Mouse (Mus musculus) thymus, postnatal 14 days (tissue): ENCODE results near the gene Ilf3.

Experiments used
- DNase-seq: peaks from one replicate; pipeline ENCODE4 v3.0.0; 2021

The Ilf3 gene

DNA sequence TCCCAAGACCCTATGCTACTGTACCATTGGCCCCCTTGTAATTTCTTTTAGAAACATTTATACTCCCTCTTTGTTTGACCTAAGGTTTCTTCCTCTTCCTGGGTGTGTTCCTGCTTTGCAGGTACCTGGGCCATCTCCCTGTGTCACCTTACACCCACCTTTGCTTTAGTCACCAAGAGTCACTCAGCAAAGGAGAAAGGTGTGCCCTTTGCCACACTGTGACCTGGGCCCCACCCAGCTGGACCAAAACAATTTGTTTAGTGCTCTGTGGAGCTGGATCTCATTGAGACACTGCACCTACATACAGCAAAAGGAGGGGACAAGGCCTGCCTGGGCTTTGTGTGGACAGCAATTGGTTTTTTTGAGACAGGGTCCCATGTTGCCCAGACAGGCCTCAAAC, 72.7 kb downstream of the Ilf3 start:
- DNase-seq = no peak

DNA sequence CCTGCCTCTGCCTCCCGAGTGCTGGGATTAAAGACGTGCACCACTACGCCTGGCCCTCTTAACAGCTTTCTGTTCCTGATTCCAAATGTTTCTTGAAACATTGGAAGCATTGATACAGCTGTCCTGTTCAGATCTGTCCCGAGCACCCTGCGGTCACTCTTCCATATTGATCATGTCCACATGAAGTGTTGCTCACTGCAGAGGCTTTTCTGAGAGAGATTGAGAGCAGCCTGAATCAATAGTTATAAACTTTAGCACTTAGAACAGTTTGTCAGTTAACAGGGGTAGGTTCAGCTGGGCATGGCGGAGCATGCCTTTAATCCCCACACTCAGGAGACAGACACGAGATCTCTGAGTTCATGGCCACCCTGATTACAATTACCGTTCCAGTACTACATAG, 76.2 kb downstream of the Ilf3 start:
- DNase-seq = no peak

DNA sequence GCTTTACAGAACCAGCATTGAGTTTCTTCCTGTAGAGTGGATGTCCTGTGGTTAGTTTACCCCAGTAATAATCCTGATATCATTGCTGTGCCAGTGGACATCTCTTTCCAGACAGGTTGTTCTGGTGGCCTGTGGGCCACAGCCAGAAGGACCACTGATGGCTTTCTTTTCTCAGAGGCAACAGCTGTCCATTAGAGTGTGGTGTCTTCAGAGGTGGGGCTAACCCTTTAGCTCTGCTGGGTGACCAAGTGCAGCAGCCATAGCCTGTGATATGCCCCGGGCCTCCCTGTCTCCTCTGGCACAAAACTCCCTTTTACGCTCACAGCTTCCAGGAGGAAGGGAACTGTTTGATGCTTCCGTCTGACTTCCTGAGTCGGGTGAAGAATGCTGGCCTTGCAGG, 76.9 kb downstream of the Ilf3 start:
- no peak for DNase-seq

DNA sequence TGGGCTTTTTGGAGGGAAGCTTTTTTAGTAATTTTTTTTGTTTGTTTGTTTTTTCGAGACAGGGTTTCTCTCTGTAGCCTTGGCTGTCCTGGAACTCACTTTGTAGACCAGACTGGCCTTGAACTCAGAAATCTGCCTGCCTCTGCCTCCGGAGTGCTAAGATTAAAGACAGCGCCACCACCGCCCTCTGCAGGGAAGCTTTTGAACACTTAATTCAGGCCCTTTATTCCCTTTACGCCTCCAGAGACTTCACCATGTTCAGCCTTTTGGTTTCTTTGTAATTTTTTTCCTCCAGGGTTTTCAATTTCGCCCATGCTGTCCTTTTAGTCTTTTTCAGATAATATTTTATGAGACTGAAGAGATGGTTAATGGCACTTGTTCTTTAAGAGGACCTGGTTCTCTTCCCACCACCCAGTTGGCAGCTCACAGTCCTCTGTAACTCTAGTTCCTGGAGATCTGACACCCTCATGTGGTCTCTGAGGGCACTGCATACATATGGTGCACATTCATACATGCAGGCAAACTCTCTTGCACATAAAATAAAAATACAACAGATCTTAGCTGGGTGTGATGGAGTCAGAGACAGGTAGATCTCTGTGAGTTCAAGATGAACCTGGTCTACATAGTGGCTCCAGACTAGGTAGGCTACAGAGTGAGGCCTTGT, 77.5 kb downstream of the Ilf3 start:
- DNase-seq = no peak

DNA sequence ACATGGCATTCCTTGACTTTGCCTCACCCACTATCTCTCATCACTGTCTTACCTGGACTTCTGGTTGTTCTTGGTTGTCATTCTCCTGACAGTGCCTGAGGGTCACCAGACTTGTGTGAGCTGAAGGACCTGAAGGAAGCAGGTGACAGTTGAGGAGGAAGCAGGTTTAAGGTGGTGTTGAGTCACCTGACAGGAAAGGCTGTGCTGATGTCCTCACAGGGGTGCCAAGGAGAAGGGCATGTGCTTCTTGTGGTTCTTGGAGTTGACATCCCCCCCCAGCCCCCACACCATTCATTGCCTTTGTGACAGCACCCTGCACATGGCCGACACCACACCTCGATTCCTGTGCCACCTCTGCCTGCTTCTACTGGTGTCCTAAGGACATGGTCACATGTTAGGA, 80.1 kb downstream of the Ilf3 start:
- DNase-seq = no peak

DNA sequence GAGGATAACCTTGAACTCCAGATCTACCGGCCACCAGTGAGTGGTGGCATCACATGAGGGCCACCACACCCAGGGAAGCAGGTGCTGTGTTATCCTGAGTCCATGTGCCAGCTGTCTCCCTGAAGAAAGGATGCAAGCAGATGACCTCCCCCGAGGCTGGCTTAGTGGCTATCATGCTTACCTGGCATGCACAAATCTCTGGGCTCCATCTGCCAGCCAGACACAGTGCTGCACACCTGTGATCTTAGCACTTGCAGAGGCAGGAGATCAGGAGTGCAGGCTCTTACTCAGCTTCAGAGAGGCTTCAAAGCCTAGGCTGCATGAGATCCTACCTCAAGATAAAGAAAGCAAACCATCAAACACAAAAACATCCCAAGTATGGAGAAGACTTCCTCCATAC, 82.0 kb downstream of the Ilf3 start:
- DNase-seq = peak; percentile 53

DNA sequence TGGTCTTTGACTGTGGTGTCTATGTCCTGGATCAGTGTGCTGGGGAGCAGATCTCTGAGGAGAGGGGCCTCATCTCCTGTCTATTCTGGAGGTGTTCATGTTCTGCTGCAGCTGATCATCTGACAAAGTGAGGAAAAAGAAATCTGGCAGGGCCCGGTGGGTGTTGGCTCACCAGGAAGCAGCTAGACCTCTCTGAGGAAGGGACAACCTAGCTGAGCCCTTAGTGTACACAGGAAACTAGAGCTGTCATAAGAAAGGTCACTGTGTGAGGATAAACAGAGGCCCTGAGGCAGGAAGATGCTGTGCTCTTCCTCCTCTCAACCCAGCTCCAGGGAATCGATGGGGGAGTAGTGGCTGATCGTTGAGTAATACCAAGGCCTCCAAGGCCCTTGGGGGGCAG, 82.6 kb downstream of the Ilf3 start:
- DNase-seq = no peak

DNA sequence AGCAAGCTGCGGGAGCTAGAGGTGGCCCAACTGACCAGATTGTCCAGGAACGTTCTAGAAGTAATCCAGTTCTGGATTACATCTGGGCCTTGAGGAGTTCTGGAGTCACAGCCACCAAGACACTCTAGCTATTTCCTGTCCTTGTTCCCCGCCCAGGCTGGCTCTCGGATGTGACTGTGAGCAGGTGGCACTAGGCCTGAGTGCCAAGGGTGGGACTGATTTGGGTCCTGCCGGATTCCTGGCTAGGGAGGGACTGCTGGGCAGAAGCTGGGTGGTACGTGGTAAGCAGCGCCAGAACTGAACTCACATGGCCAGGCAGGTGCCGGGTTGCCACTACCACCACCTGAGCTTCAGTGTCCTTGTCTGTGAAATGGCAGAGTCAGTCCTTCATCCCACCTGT, 83.7 kb downstream of the Ilf3 start:
- peak; percentile 37 for DNase-seq

DNA sequence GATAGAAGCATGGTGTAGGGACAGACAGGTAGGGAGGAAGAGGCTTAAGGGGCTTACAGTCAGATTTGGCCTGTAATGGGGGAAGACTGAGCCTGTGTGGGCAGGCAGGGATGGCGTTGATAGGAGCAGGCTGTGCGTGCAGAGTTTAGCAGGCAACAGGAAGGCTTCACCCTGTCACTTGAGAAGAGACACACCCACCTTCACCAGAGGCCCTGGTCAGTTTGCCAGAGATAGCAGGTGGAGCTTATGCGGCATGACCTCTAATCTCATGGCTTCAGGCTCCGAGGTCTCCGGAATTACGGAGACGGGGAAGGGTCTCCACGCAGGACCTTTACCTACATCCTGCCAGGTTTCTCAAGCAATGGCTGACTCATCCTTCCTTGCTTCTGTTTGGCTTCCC, 84.2 kb downstream of the Ilf3 start:
- DNase-seq = no peak

DNA sequence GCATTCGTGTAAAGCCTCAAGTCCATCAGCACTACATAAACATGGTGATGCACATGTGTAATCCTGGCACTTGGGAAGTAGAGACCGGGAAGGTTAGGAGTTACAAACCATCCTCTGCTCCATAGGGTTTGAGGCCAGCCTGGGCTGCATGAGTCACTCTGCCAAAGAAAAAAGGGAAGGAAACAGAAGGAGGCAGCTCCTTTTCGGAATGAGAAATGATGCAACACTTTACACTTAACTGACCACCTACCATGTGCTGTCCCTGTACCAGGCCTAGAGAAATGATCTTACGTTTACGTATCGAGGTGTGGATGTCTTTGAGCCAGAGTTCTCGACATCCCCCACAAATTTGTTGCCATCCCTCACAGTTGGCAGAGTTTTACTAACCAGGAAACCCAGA, 85.3 kb downstream of the Ilf3 start:
- no peak for DNase-seq

DNA sequence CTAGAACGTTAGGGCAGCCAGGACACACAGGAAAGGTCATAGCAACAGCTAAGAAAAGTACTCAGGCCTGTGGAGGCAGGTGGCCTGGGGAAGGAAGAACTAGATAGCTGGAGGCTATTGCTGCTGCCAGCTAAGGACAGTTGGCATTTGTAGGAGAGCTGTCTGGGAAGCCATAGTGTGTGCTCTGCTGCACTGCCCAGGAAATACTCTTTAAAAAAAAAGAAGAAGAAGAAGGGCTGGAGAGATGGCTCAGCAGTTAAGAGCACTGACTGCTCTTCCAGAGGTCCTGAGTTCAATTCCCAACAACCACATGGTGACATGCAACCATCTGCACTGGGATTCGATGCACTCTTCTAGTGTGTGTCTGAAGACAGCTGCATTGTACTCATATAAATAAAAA, 85.8 kb downstream of the Ilf3 start:
- no peak for DNase-seq

DNA sequence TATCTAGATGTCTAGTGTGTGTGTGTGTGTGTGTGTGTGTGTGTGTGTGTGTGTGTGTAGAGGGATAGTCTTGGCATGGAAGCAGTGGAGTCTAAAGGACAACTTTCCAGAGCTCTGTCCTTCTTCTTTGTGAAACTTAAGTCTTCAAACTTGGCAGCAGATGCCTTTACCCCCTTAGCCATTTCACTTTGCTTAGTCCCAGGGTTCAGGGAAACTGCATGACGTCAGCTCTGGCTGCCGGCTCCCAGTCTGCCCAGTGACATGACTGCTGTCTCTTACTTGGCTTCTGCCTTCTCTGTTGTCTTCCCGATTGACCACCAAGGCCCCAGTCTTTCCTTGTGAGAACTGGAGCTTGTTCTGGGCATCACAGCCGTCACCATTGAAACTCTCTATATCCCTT, 86.9 kb downstream of the Ilf3 start:
- DNase-seq = no peak
